Mouse (Mus musculus) hindbrain, embryonic 14.5 days (tissue): ENCODE measurements around the gene Atrnl1. TPM values are rescaled to one million over a fixed set of nuclear protein-coding genes. Genes with fewer than 3 reads are reported as not detected.

Experiments used
- ATAC-seq: fragments of 200-750 bp; cut with Nextera tagmentation; 2 replicates; pipeline ENCODE4 v1.8.0; 2017; ENCODE audit warnings: moderate number of reproducible peaks, mild to moderate bottlenecking, moderate TSS enrichment, moderate library complexity; ENCODE audit not compliant: low FRiP score
- DNase-seq: peaks from one replicate; pipeline ENCODE4 v3.0.0-alpha.2; 2015; ENCODE audit warnings: low spot score
- H3K27ac ChIP-seq: fragments of 300-500 bp; sonication (generic); 2 replicates; pipeline ENCODE4 v1.5.1; 2014; ENCODE audit warnings: mild to moderate bottlenecking, moderate library complexity
- H3K27me3 ChIP-seq: fragments of 300-500 bp; sonication (generic); 2 replicates; pipeline ENCODE4 v1.6.1; 2014; ENCODE audit warnings: mild to moderate bottlenecking, low read length, mixed read lengths; ENCODE audit not compliant: control insufficient read depth, insufficient read depth
- H3K36me3 ChIP-seq: fragments of 300-500 bp; sonication (generic); replicated peaks from 2 replicates; pipeline ENCODE4 v1.6.1; 2014; ENCODE audit not compliant: control insufficient read depth, insufficient read depth
- H3K4me1 ChIP-seq: fragments of 300-500 bp; sonication (generic); replicated peaks from 2 replicates; pipeline ENCODE4 v1.6.1; 2014; ENCODE audit warnings: antibody characterized with exemption, low read length, mixed read lengths; ENCODE audit not compliant: control insufficient read depth, insufficient read depth
- H3K4me2 ChIP-seq: fragments of 300-500 bp; sonication (generic); replicated peaks from 2 replicates; pipeline ENCODE4 v1.6.1; 2014; ENCODE audit warnings: mild to moderate bottlenecking, moderate library complexity
- H3K4me3 ChIP-seq: fragments of 300-500 bp; sonication (generic); replicated peaks from 2 replicates; pipeline ENCODE4 v1.5.1; 2014; ENCODE audit warnings: mild to moderate bottlenecking, low read length
- H3K9ac ChIP-seq: fragments of 300-500 bp; sonication (generic); 2 replicates; pipeline ENCODE4 v1.6.1; 2014
- H3K9me3 ChIP-seq: fragments of 300-500 bp; sonication (generic); 2 replicates; pipeline ENCODE4 v1.6.1; 2016; ENCODE audit warnings: low read length; ENCODE audit not compliant: control insufficient read depth
- WGBS: fragments of 180-500 bp; shearing (Covaris S2); extraction: QIAGEN DNeasy Blood & Tissue Kit; methylation state at CpG from one replicate; pipeline ENCODE4 v1.1.7; 2014; 5-methylcytosine and 5-hydroxymethylcytosine counted together
- polyA plus RNA-seq: library from polyadenylated mRNA; unstranded; fragments of >200 nt; fragmentation: Nextera tagmentation; extraction: Ambion mirVana; gene quantifications from 2 replicates; pipeline ENCODE4 v1.2.1, GENCODE M21; 2014

Gene Atrnl1
- polyA plus RNA-seq, 1 experiment from 2014 or later = 8.6 TPM

- no peak for ATAC-seq
- DNase-seq = no peak
- Histone ChIP-seq H3K4me2 (no peak overlapping the region), H3K4me3 (no peak overlapping the region), H3K9me3 (no peaks in the 10 kb centered on the region), H3K27me3 (no peaks in the 10 kb centered on the region), H3K36me3 (peaks cover 7% of the 10 kb centered on the region), H3K9ac (no peak overlapping the region), H3K27ac (no peak overlapping the region), H3K4me1 (0 out of 2 replicates have a peak, but pooled peaks cover 1% of the 10 kb centered on the region)
- WGBS = 96% methylated on average over 9 of the region's 9 CpGs
These were observed 521.1 kb downstream of the Atrnl1 start for GRCm38 (mm10) chr19:58131896-58132295.

- no peak overlapping the region for H3K27ac ChIP-seq
- DNase-seq = peak; percentile 39
- 35% methylated on average over 13 of the region's 13 CpGs for WGBS
- no peak overlapping the region for H3K4me3 ChIP-seq
- no peak for ATAC-seq
- H3K9ac ChIP-seq = no peak overlapping the region
- no peak overlapping the region; the same call in 1 of the 2 replicates for H3K4me2 ChIP-seq
- no peaks in the 10 kb centered on the region for H3K27me3 ChIP-seq
- H3K9me3 ChIP-seq = no peaks in the 10 kb centered on the region
- peaks cover 9% of the 10 kb centered on the region; the same call in 1 of the 2 replicates for H3K4me1 ChIP-seq
- H3K36me3 ChIP-seq = no peaks in the 10 kb centered on the region
These were observed 529.5 kb downstream of the Atrnl1 start for GRCm38 (mm10) chr19:58140191-58140784.

- H3K4me3 ChIP-seq = no peak overlapping the region
- peaks cover 17% of the 10 kb centered on the region for H3K4me1 ChIP-seq
- no peak overlapping the region for H3K9ac ChIP-seq
- no peak for ATAC-seq
- H3K36me3 ChIP-seq = no peaks in the 10 kb centered on the region
- no peaks in the 10 kb centered on the region for H3K27me3 ChIP-seq
- H3K4me2 ChIP-seq = no peak overlapping the region
- no peak for DNase-seq
- no peaks in the 10 kb centered on the region for H3K9me3 ChIP-seq
- 89% methylated on average over 7 of the region's 7 CpGs for WGBS
- H3K27ac ChIP-seq = no peak overlapping the region
These were observed 533.1 kb downstream of the Atrnl1 start for GRCm38 (mm10) chr19:58143853-58144454.

GRCm38 (mm10) chr19:58145521-58145920 lies 534.7 kb downstream of the Atrnl1 start:
- H3K36me3 ChIP-seq = no peaks in the 10 kb centered on the region
- H3K9me3 ChIP-seq = no peaks in the 10 kb centered on the region
- no peak overlapping the region for H3K9ac ChIP-seq
- no peak overlapping the region for H3K4me2 ChIP-seq
- 57% methylated on average over 9 of the region's 9 CpGs for WGBS
- DNase-seq (no peak), ATAC-seq (no peak)
- no peak overlapping the region for H3K4me3 ChIP-seq
- no peak overlapping the region for H3K27ac ChIP-seq
- H3K4me1 ChIP-seq = peaks cover 12% of the 10 kb centered on the region
- H3K27me3 ChIP-seq = no peaks in the 10 kb centered on the region

- ATAC-seq (no peak), DNase-seq (no peak)
- no peak overlapping the region for H3K4me2 ChIP-seq
- H3K36me3 ChIP-seq = no peaks in the 10 kb centered on the region
- 0 out of 2 replicates have a peak, but pooled peaks cover 1% of the 10 kb centered on the region for H3K4me1 ChIP-seq
- no peak overlapping the region for H3K27ac ChIP-seq
- no peaks in the 10 kb centered on the region for H3K27me3 ChIP-seq
- no peak overlapping the region for H3K4me3 ChIP-seq
- no peaks in the 10 kb centered on the region for H3K9me3 ChIP-seq
- 93% methylated on average over 7 of the region's 7 CpGs for WGBS
- H3K9ac ChIP-seq = no peak overlapping the region
These were observed 540.4 kb downstream of the Atrnl1 start for GRCm38 (mm10) chr19:58151257-58151656.

DNA sequence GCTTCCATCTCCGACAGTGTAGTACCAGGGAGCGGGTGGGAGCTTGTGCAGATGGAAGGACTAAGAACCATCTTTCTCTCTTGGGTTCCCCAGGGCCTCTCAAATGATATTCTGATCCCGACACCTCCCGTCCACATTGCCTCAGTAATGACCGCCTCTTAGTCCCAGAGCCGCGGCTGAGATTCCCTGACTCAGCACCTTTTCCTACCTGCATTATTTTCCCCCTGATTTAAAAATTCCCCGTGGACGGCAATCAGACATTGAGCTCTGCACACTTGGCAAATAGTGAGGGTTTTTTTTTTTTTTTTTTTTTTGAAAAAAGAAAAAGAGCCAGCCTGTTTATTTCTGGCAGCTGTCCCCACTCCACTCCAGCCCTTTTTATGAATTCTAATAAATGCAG lies 550.7 kb downstream of the Atrnl1 start:
- H3K27me3 ChIP-seq = no peaks in the 10 kb centered on the region
- ATAC-seq (no peak), DNase-seq (no peak)
- 61% methylated on average over 9 of the region's 9 CpGs for WGBS
- H3K9ac ChIP-seq = no peak overlapping the region
- H3K4me2 ChIP-seq = no peak overlapping the region
- peaks cover 16% of the 10 kb centered on the region for H3K4me1 ChIP-seq
- no peak overlapping the region for H3K4me3 ChIP-seq
- no peaks in the 10 kb centered on the region for H3K36me3 ChIP-seq
- H3K27ac ChIP-seq = no peak overlapping the region
- H3K9me3 ChIP-seq = no peaks in the 10 kb centered on the region

DNA sequence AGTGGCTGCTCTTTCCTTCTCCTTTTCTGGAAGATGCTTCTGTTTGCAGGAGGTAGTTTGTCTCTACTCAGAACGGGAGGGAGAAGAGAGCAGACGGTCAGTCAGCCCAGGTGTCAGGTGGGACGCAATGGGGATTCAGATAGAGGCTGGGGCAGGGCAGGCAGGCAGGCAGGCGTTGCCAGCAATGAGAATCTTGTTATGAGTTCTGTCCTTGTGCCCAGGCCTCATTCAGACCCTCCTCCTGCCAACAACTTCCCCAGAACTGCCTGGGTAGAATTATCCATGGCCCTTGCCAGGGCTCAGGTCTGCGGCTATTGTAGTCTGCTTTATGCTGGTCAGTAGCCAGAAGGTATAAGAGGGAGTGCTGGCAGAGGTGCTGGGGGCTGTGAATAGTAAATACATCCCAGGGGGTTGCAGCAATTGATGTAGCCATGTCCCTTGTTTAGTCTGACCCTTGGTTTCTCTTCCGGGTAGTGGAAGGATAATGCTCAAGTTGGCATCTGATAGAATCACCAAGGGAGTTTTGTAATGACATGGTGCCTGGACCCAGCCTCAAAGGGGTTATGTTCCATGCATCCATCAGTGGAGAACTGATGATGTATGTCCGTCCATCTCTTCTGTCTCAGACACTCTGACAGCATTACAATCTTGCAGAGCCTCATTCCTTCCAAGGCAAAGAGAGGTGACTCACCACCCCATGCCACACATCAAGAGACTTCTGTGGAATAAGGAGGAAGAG lies 554.2 kb downstream of the Atrnl1 start:
- H3K9me3 ChIP-seq = no peaks in the 10 kb centered on the region
- peaks cover 23% of the 10 kb centered on the region for H3K4me1 ChIP-seq
- no peak for ATAC-seq
- H3K4me3 ChIP-seq = no peak overlapping the region
- DNase-seq = no peak
- 71% methylated on average over 7 of the region's 7 CpGs for WGBS
- peaks cover 5% of the 10 kb centered on the region; the same call in 1 of the 2 replicates for H3K27me3 ChIP-seq
- H3K36me3 ChIP-seq = no peaks in the 10 kb centered on the region
- H3K27ac ChIP-seq = no peak overlapping the region
- H3K4me2 ChIP-seq = no peak overlapping the region
- H3K9ac ChIP-seq = no peak overlapping the region

DNA sequence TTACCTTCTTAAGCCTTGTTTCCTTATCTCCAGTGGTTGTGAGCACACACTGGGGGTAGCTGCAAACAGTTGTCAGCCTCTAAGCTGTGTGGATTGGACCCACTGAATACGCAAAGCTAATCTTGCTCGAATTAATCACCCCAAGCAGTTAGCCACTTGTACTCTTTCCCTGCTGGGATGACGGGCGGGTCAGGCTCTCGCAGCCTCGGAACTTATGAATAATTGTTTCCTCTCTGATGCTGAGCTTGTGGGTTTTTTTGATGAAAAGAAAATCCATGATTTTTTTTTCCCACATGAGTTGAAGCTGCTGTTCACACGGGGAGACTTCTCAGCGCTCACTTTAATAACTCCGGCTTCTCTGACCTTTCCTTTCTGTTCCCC lies 554.8 kb downstream of the Atrnl1 start:
- Histone ChIP-seq H3K4me1 (peaks cover 23% of the 10 kb centered on the region), H3K9ac (no peak overlapping the region), H3K27ac (no peak overlapping the region), H3K4me2 (no peak overlapping the region; the same call in 1 of the 2 replicates), H3K36me3 (no peaks in the 10 kb centered on the region), H3K4me3 (no peak overlapping the region), H3K27me3 (peaks cover 5% of the 10 kb centered on the region; the same call in 1 of the 2 replicates), H3K9me3 (no peaks in the 10 kb centered on the region)
- DNase-seq = no peak
- 31% methylated on average over 9 of the region's 9 CpGs for WGBS
- no peak for ATAC-seq

DNA sequence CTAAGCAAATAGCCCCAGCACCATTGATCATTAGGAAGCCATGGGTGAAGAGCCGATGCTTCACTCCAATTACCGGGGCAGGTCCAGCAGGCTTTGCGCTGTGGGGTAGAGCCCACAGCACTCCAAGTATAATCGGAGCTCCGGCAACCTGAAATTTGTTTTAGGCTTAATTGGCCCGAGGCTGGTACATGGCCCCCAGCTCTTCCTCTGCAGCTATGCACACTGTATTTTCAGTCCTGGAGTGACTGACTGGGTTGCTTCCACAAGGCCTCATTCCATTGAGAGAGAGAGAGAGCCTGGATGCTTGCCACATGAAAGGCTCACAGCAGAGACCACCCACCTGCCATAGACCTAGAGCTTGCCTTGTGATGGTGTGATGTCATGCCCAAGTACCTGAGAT lies 555.3 kb downstream of the Atrnl1 start:
- Histone ChIP-seq H3K9me3 (no peaks in the 10 kb centered on the region), H3K9ac (no peak overlapping the region), H3K27me3 (peaks cover 5% of the 10 kb centered on the region; the same call in 1 of the 2 replicates), H3K36me3 (no peaks in the 10 kb centered on the region), H3K4me2 (no peak overlapping the region; the same call in 1 of the 2 replicates), H3K4me3 (no peak overlapping the region), H3K4me1 (peaks cover 23% of the 10 kb centered on the region), H3K27ac (no peak overlapping the region)
- ATAC-seq (no peak; the same call in 1 of the 2 replicates), DNase-seq (no peak)
- 57% methylated on average over 6 of the region's 6 CpGs for WGBS
